Mouse (Mus musculus) left cerebral cortex, postnatal 10 days (tissue): ENCODE results near the gene Habp4. TPM values are rescaled to one million over a fixed set of nuclear protein-coding genes. Genes with fewer than 3 reads are reported as not detected.

Source experiments
- DNase-seq, 2 experiments: peaks; one replicate each; pipeline ENCODE4 v3.0.0; 2021 to 2022; ENCODE audit warnings: low spot score in 2 of 2, mixed read lengths in 1 of 2; ENCODE audit errors: extremely low spot score in 1 of 2
- intact Hi-C: fragments of 180-260 bp; cut with DNase I; formaldehyde crosslinking; loops from one replicate; pipeline ENCODE4 v1.15.1; 2025
- total RNA-seq, 2 experiments: library from RNA; stranded (reverse); gene quantifications; 2 replicates each; pipeline ENCODE4 v1.2.3; 2021

Habp4 gene
- total RNA-seq, 2 experiments from 2014 or later = 119 to 127 TPM

DNA sequence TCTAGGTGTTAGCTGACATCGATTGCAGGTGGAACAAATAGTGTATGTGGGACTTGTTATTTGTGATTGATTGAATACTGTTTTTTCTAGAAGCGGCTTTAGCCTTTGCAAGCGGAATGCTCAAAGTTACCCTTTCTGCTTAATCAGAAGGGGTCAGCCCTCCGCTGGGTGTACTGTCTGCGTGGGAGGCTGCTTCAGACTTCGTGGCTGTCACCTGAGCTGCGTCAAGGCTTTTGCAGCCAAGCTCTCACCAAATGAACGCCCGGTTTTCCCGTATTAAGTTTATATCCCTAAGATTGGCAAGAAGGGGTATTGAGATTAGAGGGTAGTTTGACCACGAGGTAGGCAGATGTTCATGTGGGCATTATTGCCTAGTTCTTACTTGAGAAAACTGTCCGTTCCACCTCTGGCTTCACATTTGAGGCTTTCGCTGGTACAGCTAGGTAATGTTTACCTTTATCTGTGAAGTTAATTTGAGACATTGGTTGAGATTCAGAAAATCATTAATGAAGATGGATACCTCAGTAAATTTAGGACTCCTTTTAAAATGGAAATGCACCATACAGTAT, 1.6 kb downstream of the Habp4 start:
- intact Hi-C loops = loop anchor here (5.0 kb wide), 1 partner anchor 144 kb away; no protein-coding TSS in a partner anchor
- no peak for DNase-seq

DNA sequence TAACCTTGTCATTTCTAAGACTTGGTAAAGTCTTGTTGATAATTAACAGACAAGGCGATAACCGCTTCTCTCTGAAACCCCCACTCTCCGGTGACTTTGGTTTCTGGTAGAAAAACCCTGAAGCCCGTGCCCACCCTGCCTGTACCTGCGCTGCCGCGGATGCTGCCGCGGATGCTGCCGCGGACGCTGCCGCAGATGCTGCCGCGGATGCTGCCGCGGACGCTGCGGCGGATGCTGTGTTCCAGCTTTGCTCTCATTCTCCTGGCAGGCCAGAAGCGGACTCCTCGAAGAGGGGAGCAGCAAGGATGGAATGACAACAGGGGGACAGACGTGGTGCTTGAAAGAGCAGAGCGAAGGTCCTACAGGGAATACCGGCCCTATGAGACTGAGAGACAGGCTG, 8.1 kb downstream of the Habp4 start:
- intact Hi-C loops = no loop called here
- no peak for DNase-seq

DNA sequence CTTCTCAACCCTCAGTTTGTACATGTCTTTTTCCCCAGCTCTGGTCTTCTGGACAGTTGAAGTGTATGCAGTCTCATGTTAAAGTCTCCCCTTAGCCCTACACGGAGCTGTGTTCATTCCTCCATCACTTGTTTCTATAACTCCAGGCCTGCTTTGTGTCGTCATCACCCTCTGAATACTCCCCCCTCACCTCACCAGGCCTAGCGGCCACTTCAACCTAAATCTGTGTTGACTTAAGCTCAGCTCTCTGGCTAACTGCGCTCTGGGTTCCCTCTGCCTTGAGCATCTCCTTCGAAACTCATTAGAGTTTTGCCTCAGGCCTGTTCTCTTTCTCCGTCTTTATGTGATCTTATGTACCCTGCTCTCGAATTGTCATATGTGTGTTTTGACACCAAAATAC, 16.4 kb downstream of the Habp4 start:
- no peak for DNase-seq
- intact Hi-C loops = no loop called here

DNA sequence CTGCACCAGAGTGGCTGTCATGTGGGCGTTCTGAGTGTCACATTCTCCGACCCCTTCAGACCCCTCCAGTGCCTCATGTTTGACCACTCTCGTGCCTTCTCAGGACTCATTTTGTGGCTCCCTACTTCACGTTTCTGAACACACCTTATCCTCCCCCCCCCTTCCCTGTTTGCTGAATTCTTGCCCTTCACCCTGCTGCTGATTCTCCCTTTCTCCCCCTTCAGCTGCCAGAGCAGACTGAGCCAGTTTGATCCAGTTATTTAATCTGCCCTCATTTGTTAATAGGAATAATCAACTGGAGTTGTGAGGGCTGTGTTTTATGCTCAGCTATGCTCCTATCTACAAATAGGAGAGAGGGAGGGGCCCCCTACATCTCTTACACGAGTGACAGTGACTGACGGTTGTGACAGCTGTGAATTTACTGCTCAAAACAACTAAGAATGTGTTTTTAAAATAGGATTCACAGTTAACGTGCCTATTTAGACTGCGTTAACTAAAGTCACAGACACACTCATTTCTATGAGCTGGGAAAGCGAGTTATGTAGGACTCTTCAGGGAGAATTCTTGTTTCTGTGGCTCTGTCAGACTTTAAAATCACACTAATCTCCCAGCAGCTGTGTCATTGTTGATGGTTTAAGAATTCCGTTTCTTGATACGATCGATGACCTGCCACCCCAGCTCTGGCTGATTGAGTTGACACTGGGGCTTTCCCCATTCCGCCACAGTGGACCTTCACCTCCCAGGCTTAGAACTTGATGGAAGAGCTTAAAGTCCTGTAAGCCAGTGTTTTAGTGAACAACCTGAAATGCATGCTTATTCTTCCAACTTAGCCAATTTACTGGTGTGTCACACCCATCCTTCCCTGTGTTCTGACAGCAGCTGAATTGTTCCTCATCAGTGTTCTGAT, 17.4 kb downstream of the Habp4 start:
- intact Hi-C loops = no loop called here

DNA sequence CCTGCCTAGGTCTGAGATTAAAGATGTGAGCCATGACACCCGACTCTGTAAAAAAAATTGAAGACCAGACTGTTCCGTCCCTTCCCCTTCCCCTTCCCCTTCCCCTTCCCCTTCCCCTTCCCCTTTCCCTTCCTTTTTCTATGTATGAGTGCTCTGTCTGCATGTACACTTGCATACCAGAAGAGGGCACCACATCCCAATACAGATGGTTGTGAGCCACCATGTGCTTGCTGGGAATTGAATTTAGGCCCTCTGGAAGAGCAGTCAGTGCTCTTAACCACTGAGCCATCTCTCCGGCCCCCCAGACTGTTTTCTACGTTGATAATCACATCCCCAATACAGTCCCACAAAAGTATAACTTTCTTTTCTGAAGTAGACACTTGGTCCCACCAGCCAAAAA, 18.7 kb downstream of the Habp4 start:
- intact Hi-C loops = loop anchor here (5.0 to 10.0 kb wide), 2 partner anchors 127 to 255 kb away; partner anchors contain the start of gene Cdk20

More for the DNA sequence above, 17.4 kb downstream of the Habp4 start:
- no peak for DNase-seq

DNA sequence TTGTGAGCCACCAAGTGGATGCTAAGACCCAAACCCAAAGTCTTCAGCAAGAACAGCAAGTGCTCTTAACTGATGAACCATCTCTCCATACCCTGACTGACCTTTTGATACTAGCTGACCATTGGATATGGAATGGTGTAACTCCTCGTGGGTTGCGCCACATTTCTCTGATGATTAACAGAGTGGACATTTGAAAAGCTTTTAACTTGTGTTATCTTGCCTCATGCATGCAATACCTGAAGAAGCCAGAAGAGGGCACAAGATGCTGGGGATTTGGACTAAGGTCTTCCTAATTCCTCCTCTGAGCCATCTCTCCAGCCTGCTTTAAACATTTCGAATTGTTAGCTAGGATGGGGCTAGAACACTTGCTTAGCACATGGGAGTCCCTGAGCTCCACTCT, 19.3 kb downstream of the Habp4 start:
- intact Hi-C loops = loop anchor here (5.0 to 10.0 kb wide), 2 partner anchors 126 to 254 kb away; partner anchors contain the start of gene Cdk20
- DNase-seq = peak; percentile 30 to 62

More for the DNA sequence above, 18.7 kb downstream of the Habp4 start:
- DNase-seq = no peak

DNA sequence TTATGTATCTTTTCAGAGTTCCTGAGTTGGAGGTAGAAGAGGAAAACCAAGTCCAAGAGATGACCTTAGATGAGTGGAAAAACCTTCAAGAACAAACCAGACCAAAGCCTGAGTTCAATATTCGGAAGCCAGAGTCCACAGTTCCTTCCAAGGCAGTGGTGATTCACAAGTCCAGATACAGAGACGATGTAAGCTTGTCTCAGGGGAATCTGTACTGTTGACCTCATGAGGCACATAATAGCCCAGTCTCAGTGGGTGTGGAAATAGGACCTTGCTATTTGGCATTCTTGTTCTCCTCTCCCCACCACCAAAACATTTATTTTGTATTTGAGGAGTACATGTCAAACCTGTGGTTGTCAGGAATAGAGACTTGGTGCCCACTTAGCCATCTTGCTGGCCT, 20.5 kb downstream of the Habp4 start:
- intact Hi-C loops = loop anchor here (5.0 to 10.0 kb wide), 2 partner anchors 125 to 253 kb away; partner anchors contain the start of gene Cdk20
- no peak for DNase-seq

DNA sequence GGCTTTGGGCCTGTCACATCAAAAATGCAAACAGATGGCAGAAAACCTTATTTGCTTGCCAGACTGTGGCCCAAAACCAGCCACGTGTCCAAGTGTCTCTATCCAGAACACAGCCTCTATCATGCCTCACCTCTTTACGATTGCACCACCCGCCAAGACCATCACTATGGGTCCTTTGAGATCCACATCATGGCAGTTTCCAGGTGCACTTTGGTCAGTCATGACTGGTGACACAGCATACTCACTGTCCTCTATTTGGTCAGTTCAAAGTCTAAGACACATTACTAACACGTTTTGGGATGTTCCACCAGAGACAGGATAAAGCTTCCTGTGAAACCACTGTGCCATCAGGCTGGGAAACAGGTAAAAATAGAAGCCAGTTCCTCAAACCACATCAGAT, 22.0 kb downstream of the Habp4 start:
- no peak for DNase-seq
- intact Hi-C loops = loop anchor here (5.0 to 10.0 kb wide), 2 partner anchors 124 to 251 kb away; partner anchors contain the start of gene Cdk20

DNA sequence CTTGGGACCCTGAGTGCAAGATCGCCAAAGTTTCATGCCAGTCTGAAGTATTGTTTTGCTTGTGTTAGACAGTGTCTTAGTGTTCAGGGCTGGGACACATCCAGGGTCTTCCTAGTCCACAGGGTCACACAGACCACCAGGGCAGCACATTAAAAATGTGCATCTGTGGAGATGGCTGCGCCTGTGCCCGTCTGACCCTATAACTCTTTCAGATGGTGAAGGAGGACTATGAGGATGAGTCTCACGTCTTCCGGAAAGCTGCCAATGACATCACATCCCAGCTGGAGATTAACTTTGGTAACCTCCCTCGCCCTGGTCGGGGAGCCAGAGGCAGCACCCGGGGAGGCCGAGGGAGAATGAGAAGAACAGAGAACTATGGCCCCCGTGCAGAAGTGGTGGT, 22.7 kb downstream of the Habp4 start:
- intact Hi-C loops = loop anchor here (5.0 to 10.0 kb wide), 2 partner anchors 123 to 250 kb away; partner anchors contain the start of gene Cdk20
- DNase-seq = no peak

DNA sequence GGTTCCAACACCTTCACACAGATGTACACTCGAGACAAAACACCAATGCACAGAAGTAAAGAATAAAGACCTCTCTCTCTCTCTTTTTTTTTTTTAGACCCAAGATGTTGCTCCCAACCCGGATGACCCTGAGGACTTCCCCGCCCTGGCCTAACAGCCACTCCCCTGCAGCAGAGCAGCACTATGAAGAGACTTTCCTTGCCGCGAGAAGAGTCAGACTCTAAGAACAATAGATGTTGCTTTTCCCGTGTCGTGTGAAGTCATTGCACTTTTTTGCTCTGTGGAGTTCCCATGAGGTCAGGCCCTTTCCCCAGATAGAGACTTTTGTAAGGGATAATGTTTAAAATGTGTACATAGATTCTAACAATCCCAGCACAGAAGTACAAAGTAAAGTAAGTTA, 23.6 kb downstream of the Habp4 start:
- DNase-seq = no peak
- intact Hi-C loops = loop anchor here (10.0 kb wide), 1 partner anchor 250 kb away; the partner anchor contains the start of gene Cdk20

DNA sequence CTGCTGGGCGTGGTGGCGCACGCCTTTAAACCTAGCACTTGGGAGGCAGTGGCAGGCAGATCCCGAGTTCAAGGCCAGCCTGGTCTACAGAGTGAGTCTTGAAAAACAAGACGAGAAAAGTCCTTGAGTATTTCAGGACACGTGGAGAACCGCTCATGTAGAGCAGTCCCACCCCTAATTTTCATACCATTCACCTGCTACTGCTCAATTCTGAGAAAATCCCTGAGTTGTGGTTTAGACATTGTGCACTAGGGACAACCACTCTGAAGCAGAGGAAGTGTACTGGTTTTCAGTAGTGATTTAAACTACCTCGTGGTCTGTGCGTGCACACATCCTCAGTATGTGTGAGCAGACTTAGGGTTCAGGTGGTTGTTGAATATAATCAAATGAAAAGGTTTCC, 24.0 kb downstream of the Habp4 start:
- intact Hi-C loops = loop anchor here (10.0 kb wide), 1 partner anchor 249 kb away; the partner anchor contains the start of gene Cdk20
- no peak for DNase-seq

DNA sequence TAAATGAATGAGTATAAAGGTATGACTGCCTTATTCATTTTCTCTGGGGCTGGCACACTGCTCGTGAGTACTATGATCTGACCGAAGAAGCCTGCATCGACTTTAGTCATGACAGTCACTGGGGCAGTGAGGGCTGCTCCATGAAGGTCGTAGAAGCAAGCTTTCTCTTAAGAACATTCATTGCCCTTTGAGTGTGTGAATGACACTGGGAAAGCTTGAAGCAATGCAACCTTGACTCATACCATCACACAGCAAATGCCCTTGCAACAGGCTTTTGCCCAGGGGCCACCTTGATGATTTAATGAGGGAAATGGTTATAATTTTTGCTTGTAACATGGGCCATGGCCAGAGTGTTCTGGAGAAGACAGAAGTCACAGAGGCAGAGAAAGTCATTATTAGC, 24.9 kb downstream of the Habp4 start:
- intact Hi-C loops = loop anchor here (10.0 kb wide), 1 partner anchor 248 kb away; the partner anchor contains the start of gene Cdk20
- DNase-seq = no peak

DNA sequence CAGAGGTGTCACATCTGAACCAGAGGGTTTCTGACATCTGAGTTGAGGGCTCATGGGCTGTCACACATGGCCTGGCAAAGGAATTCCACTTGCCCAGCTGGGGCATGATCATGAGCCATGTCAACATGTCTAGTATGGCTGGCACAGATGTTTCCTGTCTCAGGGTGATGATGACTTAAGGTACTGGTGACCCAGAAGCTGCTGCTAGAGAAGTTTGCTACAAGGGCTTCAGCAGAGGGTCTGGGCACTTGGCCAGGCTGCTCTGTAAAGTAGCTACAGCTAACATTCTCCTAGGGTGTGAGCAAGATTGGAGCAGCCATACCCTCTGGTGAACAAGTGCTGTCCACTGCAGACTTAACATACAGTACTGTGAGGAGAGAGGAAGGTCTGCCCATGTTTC, 25.4 kb downstream of the Habp4 start:
- no peak for DNase-seq
- intact Hi-C loops = loop anchor here (10.0 kb wide), 1 partner anchor 248 kb away; the partner anchor contains the start of gene Cdk20

DNA sequence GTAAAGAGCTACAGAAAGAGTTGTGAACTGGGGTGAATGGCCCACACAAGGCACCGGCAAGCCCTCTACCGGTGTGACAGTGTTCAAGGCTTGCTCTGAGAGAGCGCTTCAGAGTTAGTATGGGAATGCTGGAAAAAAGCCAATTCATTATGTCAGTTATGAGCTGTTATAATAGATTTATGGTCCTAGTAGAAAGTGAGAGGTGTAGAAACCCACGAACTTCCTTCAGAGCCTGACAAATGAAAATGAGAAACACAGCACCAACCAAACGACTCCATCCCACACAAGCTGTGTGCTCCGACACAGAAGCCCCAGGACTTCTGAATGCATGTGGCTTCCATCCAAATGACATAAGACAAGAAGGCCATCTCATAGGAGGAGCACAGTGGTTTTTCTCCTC, 36.3 kb downstream of the Habp4 start:
- intact Hi-C loops = no loop called here

DNA sequence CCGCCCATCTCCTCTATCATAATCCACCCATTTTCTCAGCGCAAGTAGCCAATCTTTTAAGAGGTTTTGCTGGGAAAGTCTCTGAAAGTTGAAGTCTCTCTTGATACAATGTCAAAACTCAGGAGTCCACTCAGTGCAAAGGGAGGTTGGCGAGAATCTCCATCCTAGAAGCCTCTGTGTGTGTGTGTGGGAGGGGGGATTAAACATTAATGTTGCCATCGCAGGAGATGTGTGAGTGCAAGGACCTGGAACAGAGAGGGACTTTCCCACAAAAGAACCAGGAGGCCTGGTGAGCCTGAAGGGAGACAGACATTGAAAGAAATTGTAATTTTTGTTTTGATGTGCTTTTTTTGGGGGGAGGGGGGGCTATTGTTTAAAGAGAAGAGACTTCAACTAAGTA, 36.7 kb downstream of the Habp4 start:
- no peak for DNase-seq
- intact Hi-C loops = no loop called here

More for the DNA sequence above, 36.3 kb downstream of the Habp4 start:
- no peak for DNase-seq

DNA sequence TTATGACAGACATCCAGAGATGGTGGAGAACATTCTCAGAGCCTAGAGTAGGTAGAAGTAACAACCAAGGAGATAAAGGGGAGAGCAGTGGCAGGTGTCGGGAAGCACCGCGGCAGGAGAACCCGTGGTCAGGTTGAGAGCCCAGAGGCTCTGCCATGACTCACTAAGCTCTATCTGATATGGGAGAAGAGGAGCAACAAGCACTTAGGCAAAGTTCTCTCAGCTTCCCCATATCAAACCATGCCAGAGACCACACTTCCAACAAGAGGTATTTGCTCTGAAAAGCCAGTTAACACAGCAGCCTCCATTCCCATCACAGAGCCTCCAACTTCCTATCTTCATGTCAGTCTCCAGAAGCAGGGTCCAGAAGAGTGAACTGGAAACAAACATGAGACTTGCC, 39.3 kb downstream of the Habp4 start:
- intact Hi-C loops = no loop called here
- DNase-seq = no peak

DNA sequence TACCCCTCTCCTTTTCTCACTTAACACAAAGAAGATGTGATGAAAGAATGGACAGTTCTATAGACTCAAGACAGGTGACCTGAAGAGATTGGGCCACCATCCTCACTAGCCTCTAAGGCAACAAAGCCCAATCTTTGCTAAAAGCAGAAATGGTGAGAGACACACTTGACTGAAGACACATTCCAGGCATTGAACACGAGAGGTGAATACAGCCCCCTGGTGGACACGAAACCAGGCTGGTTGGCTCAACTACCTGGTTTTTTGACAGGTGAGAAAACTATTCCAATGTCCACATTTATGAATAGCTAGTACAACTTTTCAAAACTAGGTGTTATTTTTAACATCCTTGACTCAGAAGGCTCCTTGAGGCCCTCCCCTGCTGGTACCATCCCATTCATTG, 43.1 kb downstream of the Habp4 start:
- no peak for DNase-seq
- intact Hi-C loops = no loop called here

DNA sequence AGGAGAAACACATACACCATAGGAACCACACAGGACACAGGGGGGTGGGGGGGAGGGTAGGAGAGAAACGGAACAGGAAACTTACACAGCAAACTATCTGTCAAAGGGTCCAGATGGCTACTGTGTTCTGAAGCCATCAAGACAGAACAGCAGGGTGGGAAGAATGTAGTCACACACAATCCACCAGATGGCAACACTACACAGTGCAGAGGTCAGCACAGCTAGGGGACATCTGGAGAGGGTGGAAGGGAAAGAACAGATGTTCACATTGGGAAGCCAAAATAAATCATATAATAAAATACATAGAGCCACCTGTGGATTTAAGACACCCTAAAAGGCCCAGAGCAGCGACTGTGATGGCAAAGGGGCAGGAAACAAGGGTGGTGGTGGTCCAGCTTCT, 43.6 kb downstream of the Habp4 start:
- DNase-seq = no peak

DNA sequence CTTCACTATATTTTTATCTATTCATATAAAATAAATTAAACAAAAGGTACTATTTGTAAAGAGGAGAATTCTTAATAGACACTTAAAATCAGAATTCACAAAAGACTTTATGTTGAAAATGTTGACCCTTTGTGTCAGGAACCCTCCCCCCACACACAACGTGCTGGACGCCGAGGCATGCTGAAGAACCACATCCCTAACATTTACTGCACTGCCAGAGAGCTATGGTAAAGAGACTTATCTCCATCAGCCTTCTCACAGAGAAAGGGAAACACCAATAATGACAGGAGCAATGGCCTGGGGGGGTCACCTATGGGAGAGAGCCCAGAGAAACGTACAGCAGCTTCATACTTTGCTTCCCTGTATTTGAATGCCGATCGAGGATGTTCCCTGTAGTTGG, 46.5 kb downstream of the Habp4 start:
- no peak for DNase-seq
- intact Hi-C loops = no loop called here

More for the DNA sequence above, 43.6 kb downstream of the Habp4 start:
- intact Hi-C loops = no loop called here
